8 mouse cellular contexts compared by ENCODE assay signal in genomic region chr13:37751154-37751950, GRCm38 (mm10). TPM values are rescaled to one million over a fixed set of nuclear protein-coding genes. Genes with fewer than 3 reads are reported as not detected.
DNase-seq lines count a peak whose midpoint lies in the region; ATAC-seq lines count a peak whose summit lies in the region.

No protein-coding gene starts in this region.

- no peak overlapping the region for H3K4me2 ChIP-seq in hindbrain, embryonic 16.5 days (ENCODE audit: low read length)

- H3K4me1 ChIP-seq in hindbrain, embryonic 16.5 days (ENCODE audit: control insufficient read depth, insufficient read depth, low read depth, low read length) = no peaks in the 10 kb centered on the region

- no peak for ATAC-seq in hindbrain, embryonic 16.5 days

- H3K27ac ChIP-seq in hindbrain, embryonic 16.5 days (ENCODE audit: low read depth, low read length) = no peak overlapping the region

- H3K36me3 ChIP-seq in hindbrain, embryonic 16.5 days (ENCODE audit: control insufficient read depth, insufficient read depth, low read length) = no peaks in the 10 kb centered on the region

- H3K4me3 ChIP-seq in hindbrain, embryonic 16.5 days (ENCODE audit: low read length) = no peak overlapping the region

- no peaks in the 10 kb centered on the region for H3K27me3 ChIP-seq in hindbrain, embryonic 16.5 days (replicated peaks; ENCODE audit: control insufficient read depth, insufficient read depth, low read length)

- H3K9me3 ChIP-seq in hindbrain, embryonic 16.5 days (ENCODE audit: control insufficient read depth, low read length) = no peaks in the 10 kb centered on the region

- DNase-seq in urinary bladder, adult 18-20 months (ENCODE audit: low spot score in 2 of 2) = peak; percentile 14 to 16
- no peak for DNase-seq in urinary bladder, postnatal 10 days (ENCODE audit: low spot score)
- DNase-seq in frontal cortex, postnatal 14 days (ENCODE audit: low spot score in 2 of 2) = peak; percentile 10 to 19
- peak; percentile 22 to 27 for DNase-seq in layer of hippocampus, postnatal 14 days (ENCODE audit: low spot score in 2 of 2)
- peak; percentile 36 to 56 for DNase-seq in natural killer cell, adult 2 months (ENCODE audit: low spot score in 2 of 2)
- peak; percentile 27 to 33 for DNase-seq in urinary bladder, postnatal 36 days (ENCODE audit: low spot score in 2 of 2)
- DNase-seq in embryo, embryonic 10.5 days (ENCODE audit: low spot score) = no peak

- H3K9ac ChIP-seq in hindbrain, embryonic 16.5 days (ENCODE audit: low read depth, low read length) = no peak overlapping the region

- 56% methylated on average over 9 of the region's 9 CpGs for WGBS in hindbrain, embryonic 16.5 days

RNA-seq across cellular contexts. Expression of gene Rreb1, which starts 26.8 kb away (rescaled TPM):
- total RNA-seq in layer of hippocampus, postnatal 14 days (2021) = 10 to 100 TPM; 35.2 to 35.7 TPM
- polyA plus RNA-seq in hindbrain, embryonic 16.5 days (2015; fragmentation: Nextera tagmentation; extraction: Ambion mirVana) = 2.0 and 3.9 TPM in 2 replicates

Comparison
In these comparisons a context has a peak if more than half of its experiments do, and no peak if none do; other contexts are left out.
1. DNase-seq: peak in urinary bladder, adult 18-20 months (2 of 2), frontal cortex, postnatal 14 days (2 of 2), layer of hippocampus, postnatal 14 days (2 of 2), natural killer cell, adult 2 months (2 of 2) and urinary bladder, postnatal 36 days (2 of 2); none in urinary bladder, postnatal 10 days (single experiment) and embryo, embryonic 10.5 days (single experiment).